Mouse (Mus musculus): ENCODE measurements around the gene Slpi.
"Not testable (repeated sequence)": the region's sequence is repeated elsewhere in the genome, so short reads cannot be mapped to it uniquely, and the experiment has no call there.

- TF ChIP-seq CTCF (IDR thresholded peaks at IDR 0.05; ENCODE audit: extremely low read depth, insufficient read depth, insufficient read length, insufficient replicate concordance); POLR2A (IDR thresholded peaks at IDR 0.05; ENCODE audit: low read depth, low read length): not testable (repeated sequence)
Measured at GRCm38 (mm10) chr2:164315460-164315859, 73.4 kb downstream of the Slpi start.

Measured in spleen, adult 2 months (tissue).